Mouse (Mus musculus) left cerebral cortex, adult 2 months (tissue): ENCODE data around the gene Sdr39u1. TPM values are rescaled to one million over a fixed set of nuclear protein-coding genes. Genes with fewer than 3 reads are reported as not detected.

ENCODE experiments used
- DNase-seq, 2 experiments: peaks; one replicate each; pipeline ENCODE4 v3.0.0; 2021 to 2022; ENCODE audit warnings: low spot score in 2 of 2, mixed read lengths in 1 of 2; ENCODE audit errors: extremely low spot score in 1 of 2
- H3K27ac ChIP-seq: fragments of 200-600 bp; 2 replicates; pipeline ENCODE4 v1.8.1; 2022
- H3K4me3 ChIP-seq: fragments of 200-600 bp; 2 replicates; pipeline ENCODE4 v1.8.1; 2022
- CTCF ChIP-seq: fragments of 200-600 bp; IDR thresholded peaks from 2 replicates; pipeline ENCODE4 v1.8.1; 2022; ENCODE audit warnings: antibody characterized with exemption, mild to moderate bottlenecking, moderate library complexity
- intact Hi-C: fragments of 180-260 bp; cut with DNase I; formaldehyde crosslinking; loops from one replicate; pipeline ENCODE4 v1.15.1; 2025
- total RNA-seq, 2 experiments: library from RNA; stranded (reverse); gene quantifications; 2 replicates each; pipeline ENCODE4 v1.2.3; 2021

Sdr39u1 gene
- total RNA-seq, 2 experiments from 2014 or later, result 91.3 to 96.9 TPM

- peak; percentile 90 for TF ChIP-seq CTCF
- intact Hi-C loops, result loop anchor here (1.0 to 2.0 kb wide), 3 partner anchors 44 to 137 kb away; no protein-coding TSS in a partner anchor
- peak; percentile 61 to 63 for DNase-seq
- H3K4me3 ChIP-seq, result no peak overlapping the region
- H3K27ac ChIP-seq, result no peak overlapping the region
These were observed 18.4 kb upstream of the Sdr39u1 start for GRCm38 (mm10) chr14:55918240-55919082.

GRCm38 (mm10) chr14:55913406-55913805, 13.3 kb upstream of the Sdr39u1 start:
- no peak for DNase-seq
- intact Hi-C loops, result no loop called here
- H3K4me3 ChIP-seq, result no peak overlapping the region
- H3K27ac ChIP-seq, result no peak overlapping the region
- TF ChIP-seq CTCF, result no peak

DNA sequence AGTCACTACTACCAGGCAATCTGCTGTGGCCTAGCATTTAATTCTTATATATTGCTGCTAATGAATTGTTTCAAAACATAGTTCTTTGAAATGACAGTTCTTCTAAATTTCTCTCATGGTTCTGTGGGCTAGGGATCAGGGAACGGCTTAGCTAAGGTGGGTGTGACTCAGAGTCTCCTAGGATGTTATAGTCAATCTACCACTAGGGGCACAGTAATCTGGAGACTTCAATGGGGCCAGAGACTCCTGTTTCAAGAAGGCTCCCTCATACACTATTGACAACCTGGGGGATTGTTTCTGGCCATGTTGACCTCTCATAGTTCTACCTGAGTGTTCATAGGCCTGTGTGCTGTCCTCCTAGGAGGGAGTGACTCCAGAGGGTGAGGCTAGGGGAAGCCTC, 5.4 kb upstream of the Sdr39u1 start:
- Histone ChIP-seq H3K4me3 (no peak overlapping the region), H3K27ac (no peak overlapping the region)
- peak; percentile 54 for TF ChIP-seq CTCF
- intact Hi-C loops, result no loop called here
- DNase-seq, result no peak

- TF ChIP-seq CTCF, result no peak
- H3K27ac ChIP-seq, result peak overlapping the region; percentile 93
- intact Hi-C loops, result loop anchor here (5.0 kb wide), 1 partner anchor 138 kb away; the partner anchor contains the start of gene Ltb4r2
- H3K4me3 ChIP-seq, result peak overlapping the region; percentile 66
- no peak for DNase-seq
These were observed 292 bp upstream of the Sdr39u1 start for GRCm38 (mm10) chr14:55900414-55900755.

DNA sequence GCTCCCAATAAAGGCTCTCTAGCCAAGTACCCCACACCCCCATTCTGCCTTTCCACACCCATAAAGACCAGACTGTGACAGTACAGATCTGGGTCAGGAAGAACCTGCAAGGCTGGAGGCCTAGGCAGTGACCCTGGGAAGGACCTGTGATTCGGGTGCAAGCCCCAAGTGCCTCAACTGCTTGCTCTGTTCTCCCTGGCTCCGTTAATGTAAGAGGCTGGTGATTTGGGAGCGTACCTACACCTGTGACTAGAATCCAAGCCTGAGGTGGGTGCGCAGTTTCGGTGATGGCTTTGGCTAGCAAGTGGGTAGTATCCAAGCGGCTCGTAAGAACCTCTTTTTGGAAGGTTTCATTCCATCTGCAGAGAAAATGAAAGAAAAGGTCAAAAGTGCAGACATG, 1.1 kb downstream of the Sdr39u1 start:
- TF ChIP-seq CTCF, result no peak
- H3K27ac ChIP-seq, result no peak overlapping the region
- no peak overlapping the region; the same call in 1 of the 2 replicates for H3K4me3 ChIP-seq
- DNase-seq, result no peak
- intact Hi-C loops, result loop anchor here (1.0 kb wide), 1 partner anchor 12 kb away; no protein-coding TSS in a partner anchor

DNA sequence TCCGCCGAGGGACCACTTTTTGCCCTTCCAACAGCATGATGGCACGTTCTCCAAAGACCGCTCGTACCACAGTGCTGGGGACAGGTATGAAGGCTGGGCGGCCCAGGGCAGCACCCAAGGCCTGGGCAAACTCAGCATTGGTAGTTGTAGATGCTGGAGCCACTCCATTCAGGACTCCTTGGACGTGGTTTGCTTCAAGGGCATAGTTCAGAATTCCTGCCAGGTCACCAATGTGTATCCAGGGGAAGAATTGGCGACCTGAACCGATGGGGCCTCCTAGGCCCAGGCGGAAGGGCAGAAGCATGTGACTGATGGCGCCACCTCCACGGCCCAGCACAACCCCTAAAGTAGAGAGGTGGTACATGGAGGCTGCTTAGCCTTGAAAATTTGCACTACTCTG, 2.4 kb downstream of the Sdr39u1 start:
- intact Hi-C loops, result loop anchor here (1.0 kb wide), 1 partner anchor 10 kb away; no protein-coding TSS in a partner anchor
- TF ChIP-seq CTCF, result no peak
- Histone ChIP-seq H3K27ac (no peak overlapping the region), H3K4me3 (no peak overlapping the region)
- DNase-seq, result no peak

GRCm38 (mm10) chr14:55886571-55887382, 13.3 kb downstream of the Sdr39u1 start:
- H3K27ac ChIP-seq, result no peak overlapping the region
- DNase-seq, result no peak
- TF ChIP-seq CTCF, result no peak
- intact Hi-C loops, result loop anchor here (1.0 kb wide), 1 partner anchor 12 kb away; no protein-coding TSS in a partner anchor
- peak overlapping the region; percentile 91; the same call in 1 of the 2 replicates for H3K4me3 ChIP-seq

DNA sequence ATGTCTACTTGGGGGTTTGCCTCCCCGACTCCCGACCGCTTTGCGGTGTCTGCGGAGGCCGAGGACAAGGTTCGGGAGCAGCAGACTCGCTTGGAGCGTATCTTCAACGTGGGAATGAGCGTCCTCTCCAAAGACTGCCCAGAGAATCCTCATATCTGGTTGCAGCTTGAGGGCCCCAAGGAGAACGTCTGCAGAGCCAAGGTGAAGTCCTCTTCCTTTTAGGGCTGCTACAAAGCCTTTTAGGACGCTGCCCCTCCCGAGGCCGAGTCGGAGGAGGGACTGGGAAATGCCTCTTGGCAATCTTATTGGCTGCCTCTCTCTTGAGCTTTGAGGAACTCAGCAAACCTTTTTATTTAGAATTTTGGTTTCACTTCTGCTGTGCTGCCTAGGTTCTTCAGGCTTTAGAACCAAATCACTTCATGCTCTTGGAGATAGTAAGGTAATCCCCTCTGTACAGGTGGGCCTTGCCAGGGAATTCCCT, 14.3 kb downstream of the Sdr39u1 start:
- peak overlapping the region; percentile 89 for H3K27ac ChIP-seq
- peak in 1 of 2 experiments; percentile 29 for DNase-seq

DNA sequence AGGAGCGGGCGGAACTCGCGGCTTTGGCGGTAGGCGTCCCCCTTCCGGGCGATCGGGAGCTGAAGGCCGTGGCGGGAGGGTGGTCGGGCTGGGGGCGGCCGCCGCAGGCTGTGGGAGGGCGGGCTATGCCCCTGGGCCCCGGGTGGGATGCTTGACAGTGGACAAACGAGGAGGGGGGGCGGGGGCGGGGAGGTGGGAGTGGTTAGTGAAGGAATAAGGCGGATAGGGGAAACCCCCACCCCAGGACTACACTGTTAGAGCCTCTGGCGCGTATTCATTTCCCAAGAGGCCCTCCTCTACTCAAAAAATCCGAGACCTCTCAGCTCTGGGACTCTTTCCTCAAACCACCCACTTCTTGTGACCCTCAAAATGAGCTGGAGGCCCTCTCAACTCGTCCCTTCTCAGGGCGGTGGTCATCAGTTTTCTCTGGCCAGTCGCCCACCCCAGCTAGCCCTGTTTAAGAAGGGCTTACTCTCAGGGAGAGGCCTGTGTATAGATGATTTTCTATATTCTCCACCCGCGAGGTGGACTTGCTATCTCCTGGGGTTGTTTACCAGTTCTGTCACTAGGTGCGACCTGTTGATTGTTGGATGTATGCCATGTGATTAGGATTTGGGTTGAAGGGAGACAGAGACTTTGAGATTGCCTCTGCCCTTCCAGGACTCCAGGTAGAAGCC, 14.8 kb downstream of the Sdr39u1 start:
- peak overlapping the region; percentile 91 for H3K4me3 ChIP-seq
- no peak for DNase-seq
- TF ChIP-seq CTCF, result no peak
- intact Hi-C loops, result no loop called here
- H3K27ac ChIP-seq, result peak overlapping the region; percentile 89

More for the DNA sequence above, 14.3 kb downstream of the Sdr39u1 start:
- intact Hi-C loops, result no loop called here
- H3K4me3 ChIP-seq, result peak overlapping the region; percentile 91
- TF ChIP-seq CTCF, result no peak

- intact Hi-C loops, result no loop called here
- H3K4me3 ChIP-seq, result peak within 1 kb of the TSS; percentile 91
- no peak for TF ChIP-seq CTCF
- peak; percentile 76 to 80 for DNase-seq
- H3K27ac ChIP-seq, result peak within 1 kb of the TSS; percentile 89
These were observed 15.4 kb downstream of the Sdr39u1 start, which contains the start of gene Khnyn for GRCm38 (mm10) chr14:55884713-55885113. Gene Khnyn (plus strand): TSS chr14:55884947.

GRCm38 (mm10) chr14:55884166-55884565, 15.9 kb downstream of the Sdr39u1 start, which contains the start of gene Cbln3:
Gene Cbln3 (minus strand): TSS chr14:55884392.
- TF ChIP-seq CTCF, result no peak

More at GRCm38 (mm10) chr14:55884166-55884565, 15.9 kb downstream of the Sdr39u1 start, which contains the start of gene Cbln3:
- Histone ChIP-seq H3K4me3 (peak within 1 kb of the TSS; percentile 91), H3K27ac (peak within 1 kb of the TSS; percentile 89)
- no peak for DNase-seq
- intact Hi-C loops, result no loop called here
